Mouse (Mus musculus): ENCODE data around the gene Cpb2. TPM values are rescaled to one million over a fixed set of nuclear protein-coding genes. Genes with fewer than 3 reads are reported as not detected.

Cpb2 gene
- polyA plus RNA-seq (2017; shearing (Covaris generic)): not detected

GRCm38 (mm10) chr14:75242087-75242486 is at the start of gene Cpb2:
Cpb2 (plus strand) TSS chr14:75242287.

DNA sequence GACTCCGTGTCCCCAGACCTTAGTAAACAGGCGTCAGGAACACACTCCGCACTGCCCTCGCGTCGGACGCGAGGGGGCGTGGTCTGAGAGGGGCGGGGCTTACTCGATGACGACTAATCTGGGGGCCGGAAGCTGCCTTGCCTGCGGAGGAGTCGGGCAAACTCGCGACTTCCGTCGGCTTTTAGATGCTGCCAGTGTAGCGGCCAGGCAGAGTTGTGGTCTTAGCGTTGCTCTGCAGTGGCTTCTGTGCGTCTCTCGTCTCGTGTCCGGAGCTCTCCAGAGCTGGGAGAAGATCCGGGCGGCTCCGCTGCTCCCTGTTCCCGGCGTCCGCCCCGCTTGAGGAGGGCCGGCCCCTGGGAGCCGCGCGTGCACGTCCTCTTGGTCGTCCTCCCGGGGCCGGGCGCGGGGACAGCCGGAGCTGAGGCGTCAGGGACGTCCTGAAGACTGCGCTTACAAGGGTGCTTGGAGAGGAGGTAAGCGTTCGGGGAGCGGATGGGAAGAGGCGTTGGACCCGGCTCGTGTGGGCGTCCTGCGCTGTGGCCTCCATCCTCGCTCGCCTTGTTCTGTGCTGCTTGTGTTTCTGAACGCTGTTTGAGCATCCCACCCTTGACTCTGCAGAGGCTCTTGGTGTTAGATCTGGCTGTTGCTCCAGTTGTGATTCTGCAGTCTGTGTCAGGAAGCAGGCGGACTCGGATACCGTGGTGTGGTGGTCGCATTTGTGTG is 42.3 kb downstream of the Cpb2 start, which contains the start of gene Zc3h13:
Zc3h13 (plus strand) TSS at position 181 of the 723 bp plus-strand sequence.

Other genes starting within 250 kb of the Cpb2 start
- gene Rubcnl, start 226.3 kb upstream of the Cpb2 start, polyA plus RNA-seq (2017; shearing (Covaris generic)): 0.17 TPM
- not detected for gene Lrrc63, start 111.4 kb upstream of the Cpb2 start, polyA plus RNA-seq (2017; shearing (Covaris generic))
- 668 TPM for gene Lcp1, start 111.2 kb upstream of the Cpb2 start, polyA plus RNA-seq (2017; shearing (Covaris generic))
- 53.9 TPM for gene Zc3h13, start 42.1 kb downstream of the Cpb2 start, polyA plus RNA-seq (2017; shearing (Covaris generic))
- 1.1 TPM for gene Siah3, start 213.7 kb downstream of the Cpb2 start, polyA plus RNA-seq (2017; shearing (Covaris generic))